Mouse (Mus musculus): Measurements from ENCODE around the gene Rpia. TPM values are rescaled to one million over a fixed set of nuclear protein-coding genes. Genes with fewer than 3 reads are reported as not detected.

Rpia gene
- polyA plus RNA-seq, 1 experiment from 2014 or later, result 5.1 TPM

DNA sequence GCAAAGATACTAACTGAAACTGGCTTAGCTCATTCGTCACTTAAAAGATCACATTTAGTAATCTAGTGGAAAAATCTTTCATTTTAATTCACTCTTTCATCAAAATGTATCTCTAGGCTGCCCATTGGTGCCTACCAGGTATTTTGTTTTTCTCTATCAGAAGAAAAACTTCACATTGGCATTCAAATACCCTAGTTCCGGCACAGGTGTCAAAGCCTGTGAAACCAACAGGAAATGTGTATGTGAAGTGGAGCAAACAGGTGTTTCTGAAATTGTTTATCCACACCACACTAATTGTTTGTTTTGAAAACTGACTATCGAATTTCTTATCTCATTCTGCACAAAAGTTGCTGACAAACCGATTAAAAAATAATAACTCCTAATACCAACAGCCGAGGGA lies 27.5 kb downstream of the Rpia start:
- Histone ChIP-seq H3K27me3 (no peaks in the 10 kb centered on the region), H3K27ac (no peak overlapping the region), H3K4me1 (no peaks in the 10 kb centered on the region), H3K36me3 (replicated peaks) (peaks cover 34% of the 10 kb centered on the region), H3K9me3 (no peaks in the 10 kb centered on the region), H3K4me2 (no peak overlapping the region), H3K9ac (no peak overlapping the region), H3K4me3 (replicated peaks) (no peak overlapping the region)
- 92% methylated on average over 5 of the region's 5 CpGs for WGBS
- no peak for ATAC-seq (ENCODE audit: low FRiP score)

- ATAC-seq (ENCODE audit: low FRiP score), result no peak
- Histone ChIP-seq H3K27me3 (no peaks in the 10 kb centered on the region), H3K4me1 (no peaks in the 10 kb centered on the region), H3K9me3 (no peaks in the 10 kb centered on the region), H3K9ac (no peak overlapping the region), H3K4me2 (no peak overlapping the region), H3K36me3 (replicated peaks) (peaks cover 30% of the 10 kb centered on the region), H3K27ac (no peak overlapping the region), H3K4me3 (replicated peaks) (no peak overlapping the region)
- 91% methylated on average over 4 of the region's 4 CpGs for WGBS
These were observed 28.2 kb downstream of the Rpia start for GRCm38 (mm10) chr6:70763881-70764280.

DNA sequence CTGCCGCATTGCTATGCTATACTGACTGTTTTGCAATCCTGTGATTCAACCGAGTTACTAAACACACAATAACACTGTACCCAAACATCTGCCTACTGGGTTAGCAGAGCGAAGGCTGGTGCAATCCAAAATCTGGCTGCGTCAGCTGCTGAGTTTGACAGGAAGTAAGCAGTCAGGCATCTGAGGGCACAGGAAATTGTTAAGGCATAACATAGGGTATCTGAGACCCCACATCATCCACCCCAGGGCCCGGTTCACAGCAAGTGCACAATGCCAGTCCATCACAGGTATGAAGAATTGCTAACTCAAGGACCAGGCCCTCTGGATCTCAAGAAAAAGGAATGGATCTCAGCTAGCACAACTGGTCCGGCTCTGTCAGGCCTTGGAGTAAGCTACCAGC lies 29.4 kb downstream of the Rpia start:
- Histone ChIP-seq H3K36me3 (replicated peaks) (peaks cover 21% of the 10 kb centered on the region), H3K4me3 (replicated peaks) (no peak overlapping the region), H3K4me1 (no peaks in the 10 kb centered on the region), H3K9me3 (no peaks in the 10 kb centered on the region), H3K4me2 (no peak overlapping the region), H3K27ac (no peak overlapping the region), H3K9ac (no peak overlapping the region), H3K27me3 (no peaks in the 10 kb centered on the region)
- no peak for ATAC-seq (ENCODE audit: low FRiP score)
- WGBS, result 91% methylated on average over 6 of the region's 6 CpGs

- Histone ChIP-seq H3K9me3 (no peaks in the 10 kb centered on the region), H3K27ac (no peak overlapping the region), H3K4me3 (replicated peaks) (no peak overlapping the region), H3K27me3 (no peaks in the 10 kb centered on the region), H3K36me3 (replicated peaks) (peaks cover 6% of the 10 kb centered on the region; the same call in 1 of the 2 replicates), H3K4me2 (no peak overlapping the region), H3K4me1 (no peaks in the 10 kb centered on the region), H3K9ac (no peak overlapping the region)
- 81% methylated on average over 4 of the region's 4 CpGs for WGBS
- no peak for ATAC-seq (ENCODE audit: low FRiP score)
These were observed 31.1 kb downstream of the Rpia start for GRCm38 (mm10) chr6:70760951-70761350.

DNA sequence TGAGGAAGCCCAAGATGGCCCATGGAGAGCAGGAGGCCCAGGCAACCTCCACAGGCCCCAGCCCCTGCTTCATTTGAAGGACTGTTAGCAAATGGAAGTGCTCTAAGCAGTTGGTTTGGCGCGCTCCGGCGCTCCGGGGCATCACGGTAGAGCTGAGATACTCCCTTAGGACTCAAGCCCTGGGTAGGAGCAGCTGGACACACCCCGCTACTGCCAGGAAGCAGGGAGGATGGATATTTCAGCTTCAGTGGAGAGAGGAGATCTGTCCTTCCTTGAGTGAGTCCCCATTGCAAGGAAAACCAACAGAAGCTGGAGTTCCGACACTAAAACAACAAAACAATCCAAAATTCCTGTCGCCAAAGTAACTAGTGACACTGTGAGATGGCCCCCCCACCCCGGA lies 37.2 kb downstream of the Rpia start:
- H3K9ac ChIP-seq, result no peak overlapping the region
- WGBS, result 91% methylated on average over 10 of the region's 10 CpGs
- no peak overlapping the region for H3K4me2 ChIP-seq
- no peaks in the 10 kb centered on the region for H3K27me3 ChIP-seq
- no peak overlapping the region for H3K27ac ChIP-seq
- no peak overlapping the region for H3K4me3 ChIP-seq (replicated peaks)
- peaks cover 1% of the 10 kb centered on the region; the same call in 1 of the 2 replicates for H3K4me1 ChIP-seq
- H3K9me3 ChIP-seq, result no peaks in the 10 kb centered on the region
- no peaks in the 10 kb centered on the region for H3K36me3 ChIP-seq (replicated peaks)
- ATAC-seq (ENCODE audit: low FRiP score), result no peak

- H3K4me3 ChIP-seq (replicated peaks), result no peak overlapping the region
- no peak overlapping the region for H3K27ac ChIP-seq
- H3K9ac ChIP-seq, result no peak overlapping the region
- no peaks in the 10 kb centered on the region for H3K9me3 ChIP-seq
- H3K4me1 ChIP-seq, result peaks cover 4% of the 10 kb centered on the region; the same call in 1 of the 2 replicates
- ATAC-seq (ENCODE audit: low FRiP score), result no peak
- no peak overlapping the region for H3K4me2 ChIP-seq
- H3K36me3 ChIP-seq (replicated peaks), result no peaks in the 10 kb centered on the region
- no peaks in the 10 kb centered on the region for H3K27me3 ChIP-seq
- WGBS, result 58% methylated on average over 8 of the region's 8 CpGs
These were observed 39.7 kb downstream of the Rpia start for GRCm38 (mm10) chr6:70752351-70752750.

DNA sequence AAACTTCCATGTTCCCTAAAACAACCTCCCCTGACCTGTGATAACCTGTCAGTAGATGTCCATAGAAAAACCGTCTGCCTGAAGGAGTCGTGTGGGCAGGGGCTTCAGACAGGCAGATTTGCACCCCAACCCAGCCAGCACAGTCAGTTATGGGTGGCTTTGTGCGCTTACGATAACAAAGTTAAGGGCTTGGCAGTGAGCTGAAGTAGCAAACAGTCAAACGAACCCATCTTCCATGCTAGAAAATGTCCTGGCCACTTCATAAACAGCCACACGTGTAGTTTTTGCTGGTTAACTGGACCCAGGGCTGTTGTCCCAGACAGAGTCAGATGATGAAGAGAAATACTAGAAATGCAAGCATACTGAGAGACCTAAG lies 40.1 kb downstream of the Rpia start:
- Histone ChIP-seq H3K4me1 (peaks cover 4% of the 10 kb centered on the region; the same call in 1 of the 2 replicates), H3K4me3 (replicated peaks) (no peak overlapping the region), H3K27ac (no peak overlapping the region), H3K9ac (no peak overlapping the region), H3K36me3 (replicated peaks) (no peaks in the 10 kb centered on the region), H3K4me2 (no peak overlapping the region), H3K27me3 (no peaks in the 10 kb centered on the region), H3K9me3 (no peaks in the 10 kb centered on the region)
- 79% methylated on average over 6 of the region's 6 CpGs for WGBS
- ATAC-seq (ENCODE audit: low FRiP score), result no peak

- Histone ChIP-seq H3K4me2 (no peak overlapping the region), H3K4me3 (replicated peaks) (no peak overlapping the region), H3K36me3 (replicated peaks) (no peaks in the 10 kb centered on the region), H3K27me3 (no peaks in the 10 kb centered on the region), H3K4me1 (peaks cover 4% of the 10 kb centered on the region; the same call in 1 of the 2 replicates), H3K9me3 (no peaks in the 10 kb centered on the region), H3K9ac (no peak overlapping the region), H3K27ac (no peak overlapping the region)
- ATAC-seq (ENCODE audit: low FRiP score), result no peak
- 72% methylated on average over 8 of the region's 8 CpGs for WGBS
These were observed 40.7 kb downstream of the Rpia start for GRCm38 (mm10) chr6:70751251-70751897.

- H3K27me3 ChIP-seq, result no peaks in the 10 kb centered on the region
- ATAC-seq (ENCODE audit: low FRiP score), result no peak
- no peak overlapping the region for H3K27ac ChIP-seq
- WGBS, result 54% methylated on average over 1 of the region's 1 CpGs
- no peak overlapping the region for H3K9ac ChIP-seq
- H3K4me1 ChIP-seq, result peaks cover 4% of the 10 kb centered on the region; the same call in 1 of the 2 replicates
- H3K36me3 ChIP-seq (replicated peaks), result no peaks in the 10 kb centered on the region
- no peak overlapping the region for H3K4me2 ChIP-seq
- H3K9me3 ChIP-seq, result no peaks in the 10 kb centered on the region
- no peak overlapping the region for H3K4me3 ChIP-seq (replicated peaks)
These were observed 42.3 kb downstream of the Rpia start for GRCm38 (mm10) chr6:70749750-70750149.

- no peak for ATAC-seq (ENCODE audit: low FRiP score)
- H3K9ac ChIP-seq, result no peak overlapping the region
- H3K27ac ChIP-seq, result no peak overlapping the region
- H3K4me1 ChIP-seq, result peaks cover 4% of the 10 kb centered on the region; the same call in 1 of the 2 replicates
- WGBS, result 93% methylated on average over 5 of the region's 5 CpGs
- no peaks in the 10 kb centered on the region for H3K27me3 ChIP-seq
- no peaks in the 10 kb centered on the region for H3K36me3 ChIP-seq (replicated peaks)
- no peak overlapping the region for H3K4me3 ChIP-seq (replicated peaks)
- no peak overlapping the region for H3K4me2 ChIP-seq
- no peaks in the 10 kb centered on the region for H3K9me3 ChIP-seq
These were observed 44.3 kb downstream of the Rpia start for GRCm38 (mm10) chr6:70747702-70748101.

- Histone ChIP-seq H3K9me3 (no peaks in the 10 kb centered on the region), H3K9ac (no peak overlapping the region), H3K27me3 (no peaks in the 10 kb centered on the region), H3K36me3 (replicated peaks) (no peaks in the 10 kb centered on the region), H3K4me1 (no peaks in the 10 kb centered on the region), H3K4me2 (no peak overlapping the region), H3K27ac (no peak overlapping the region), H3K4me3 (replicated peaks) (no peak overlapping the region)
- ATAC-seq (ENCODE audit: low FRiP score), result no peak
- 82% methylated on average over 5 of the region's 5 CpGs for WGBS
These were observed 48.1 kb downstream of the Rpia start for GRCm38 (mm10) chr6:70743902-70744301.

- no peak overlapping the region for H3K4me2 ChIP-seq
- H3K27ac ChIP-seq, result no peak overlapping the region
- H3K9me3 ChIP-seq, result no peaks in the 10 kb centered on the region
- WGBS, result 93% methylated on average over 4 of the region's 4 CpGs
- no peak overlapping the region for H3K4me3 ChIP-seq (replicated peaks)
- ATAC-seq (ENCODE audit: low FRiP score), result no peak
- no peak overlapping the region for H3K9ac ChIP-seq
- no peaks in the 10 kb centered on the region for H3K36me3 ChIP-seq (replicated peaks)
- H3K27me3 ChIP-seq, result no peaks in the 10 kb centered on the region
- no peaks in the 10 kb centered on the region for H3K4me1 ChIP-seq
These were observed 49.2 kb downstream of the Rpia start for GRCm38 (mm10) chr6:70742833-70743232.

- no peak overlapping the region for H3K27ac ChIP-seq
- no peak for ATAC-seq (ENCODE audit: low FRiP score)
- no peak overlapping the region for H3K4me3 ChIP-seq (replicated peaks)
- no peaks in the 10 kb centered on the region for H3K36me3 ChIP-seq (replicated peaks)
- no peaks in the 10 kb centered on the region for H3K4me1 ChIP-seq
- H3K9ac ChIP-seq, result no peak overlapping the region
- no peak overlapping the region for H3K4me2 ChIP-seq
- H3K27me3 ChIP-seq, result no peaks in the 10 kb centered on the region
- H3K9me3 ChIP-seq, result no peaks in the 10 kb centered on the region
These were observed 51.5 kb downstream of the Rpia start for GRCm38 (mm10) chr6:70740535-70740934.

All from forebrain, embryonic 12.5 days (tissue).